Mouse (Mus musculus) urinary bladder, adult 2 months (tissue): ENCODE data around the gene Cdca4. TPM values are rescaled to one million over a fixed set of nuclear protein-coding genes. Genes with fewer than 3 reads are reported as not detected.
"Not testable (repeated sequence)": the region's sequence is repeated elsewhere in the genome, so short reads cannot be mapped to it uniquely, and the experiment has no call there.

ENCODE experiments used
- DNase-seq: peaks from one replicate; pipeline ENCODE4 v3.0.0; 2022; ENCODE audit warnings: low spot score
- polyA plus RNA-seq: library from polyadenylated mRNA; depleted of rRNA; stranded (reverse); fragments of >200 nt; gene quantifications from 2 replicates; pipeline ENCODE4 v1.2.3, GENCODE M21; 2012

Gene Cdca4
- polyA plus RNA-seq, 1 experiment = 22.2 TPM

DNA sequence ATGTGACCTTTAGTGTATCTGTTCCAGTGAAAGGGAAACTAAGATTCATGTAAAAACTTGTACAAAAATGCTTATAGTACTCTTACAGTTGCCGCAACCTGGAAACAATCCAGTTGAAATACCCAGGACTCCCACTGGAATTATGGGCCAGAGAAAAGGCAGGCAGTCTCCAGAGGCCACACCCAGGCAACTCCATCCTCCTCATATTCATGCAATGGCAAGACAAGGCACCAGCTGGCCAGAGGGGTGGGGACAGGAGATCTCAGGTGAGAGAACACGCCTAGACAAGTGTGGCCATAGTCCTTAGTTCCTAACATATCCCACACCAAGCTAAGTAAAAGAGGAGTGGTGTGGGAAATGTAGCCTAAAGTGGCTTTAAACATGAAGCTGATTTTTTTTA lies 6.5 kb downstream of the Cdca4 start:
- no peak for DNase-seq

DNA sequence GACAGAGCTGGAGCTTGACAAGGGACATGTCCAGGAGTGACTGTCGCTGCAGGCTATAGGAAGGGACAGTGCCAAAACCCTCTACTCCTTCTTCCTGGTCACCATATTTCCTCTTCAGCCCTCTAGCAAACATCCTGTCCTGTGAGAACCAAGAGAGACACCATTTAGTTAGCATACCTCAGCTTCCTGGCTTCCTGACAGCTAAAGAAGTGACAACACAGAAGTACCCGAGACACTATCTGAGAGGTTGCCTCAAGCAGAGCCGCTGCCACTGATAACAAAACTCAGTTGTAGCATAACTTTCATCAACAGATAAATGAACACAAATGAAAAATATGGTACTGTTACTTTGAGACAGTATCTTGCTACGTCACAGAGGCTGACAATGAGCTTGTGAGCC lies 7.2 kb downstream of the Cdca4 start:
- DNase-seq = no peak

- DNase-seq = no peak
Measured at GRCm38 (mm10) chr12:112821216-112821615, 8.0 kb downstream of the Cdca4 start.

DNA sequence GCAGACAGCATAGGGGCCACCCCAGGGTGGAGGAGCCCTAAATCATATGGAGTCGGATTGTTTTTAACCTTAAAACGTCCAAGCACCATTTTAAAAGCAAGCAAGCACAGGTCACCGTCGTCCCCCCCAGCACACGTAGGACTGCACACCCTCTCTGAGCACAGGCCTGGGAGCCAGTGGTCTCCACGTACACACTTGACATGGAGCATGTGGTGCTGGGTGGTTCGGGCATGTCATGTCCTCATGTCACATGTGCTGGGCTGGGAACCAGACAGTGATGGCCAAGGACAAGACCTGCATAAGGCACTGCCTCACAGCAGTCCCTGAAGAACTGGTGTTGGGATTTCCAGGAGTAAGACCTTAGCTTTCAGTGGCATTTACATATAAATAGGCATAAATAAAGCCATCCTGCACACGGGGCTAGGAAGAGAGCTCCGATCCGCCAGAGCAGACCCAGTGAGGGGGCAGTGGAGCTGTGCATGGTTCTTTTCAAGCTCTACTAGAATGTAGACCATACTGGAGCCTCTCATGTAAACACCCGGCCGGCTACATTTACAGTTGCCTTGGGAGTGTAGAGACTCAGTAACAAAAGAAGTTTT lies 8.7 kb downstream of the Cdca4 start:
- DNase-seq = no peak

GRCm38 (mm10) chr12:112819057-112819662 lies 10.1 kb downstream of the Cdca4 start:
- DNase-seq = no peak

DNA sequence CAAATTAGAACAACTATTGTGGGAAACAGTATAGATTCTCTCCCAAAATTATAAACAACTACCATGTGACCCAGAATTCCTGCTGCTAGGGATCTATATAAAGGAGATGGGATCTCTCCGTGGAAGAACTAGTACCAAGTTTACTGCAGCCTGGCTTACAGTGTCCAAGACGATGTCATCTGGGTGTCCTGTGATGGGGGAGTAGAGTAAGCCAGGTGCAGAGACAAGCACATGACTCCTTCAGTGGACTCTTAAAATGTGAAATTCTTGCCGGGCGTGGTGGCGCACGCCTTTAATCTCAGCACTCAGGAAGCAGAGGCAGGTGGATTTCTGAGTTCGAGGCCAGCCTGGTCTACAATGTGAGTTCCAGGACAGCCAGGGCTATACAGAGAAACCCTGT lies 12.4 kb downstream of the Cdca4 start:
- not testable (repeated sequence) for DNase-seq

GRCm38 (mm10) chr12:112816294-112816693 lies 12.9 kb downstream of the Cdca4 start:
- peak; percentile 23 for DNase-seq

- peak; percentile 14 for DNase-seq
Measured at GRCm38 (mm10) chr12:112814682-112815470, 14.3 kb downstream of the Cdca4 start.

- peak; percentile 11 for DNase-seq
Measured at GRCm38 (mm10) chr12:112813370-112813769, 15.9 kb downstream of the Cdca4 start.

DNA sequence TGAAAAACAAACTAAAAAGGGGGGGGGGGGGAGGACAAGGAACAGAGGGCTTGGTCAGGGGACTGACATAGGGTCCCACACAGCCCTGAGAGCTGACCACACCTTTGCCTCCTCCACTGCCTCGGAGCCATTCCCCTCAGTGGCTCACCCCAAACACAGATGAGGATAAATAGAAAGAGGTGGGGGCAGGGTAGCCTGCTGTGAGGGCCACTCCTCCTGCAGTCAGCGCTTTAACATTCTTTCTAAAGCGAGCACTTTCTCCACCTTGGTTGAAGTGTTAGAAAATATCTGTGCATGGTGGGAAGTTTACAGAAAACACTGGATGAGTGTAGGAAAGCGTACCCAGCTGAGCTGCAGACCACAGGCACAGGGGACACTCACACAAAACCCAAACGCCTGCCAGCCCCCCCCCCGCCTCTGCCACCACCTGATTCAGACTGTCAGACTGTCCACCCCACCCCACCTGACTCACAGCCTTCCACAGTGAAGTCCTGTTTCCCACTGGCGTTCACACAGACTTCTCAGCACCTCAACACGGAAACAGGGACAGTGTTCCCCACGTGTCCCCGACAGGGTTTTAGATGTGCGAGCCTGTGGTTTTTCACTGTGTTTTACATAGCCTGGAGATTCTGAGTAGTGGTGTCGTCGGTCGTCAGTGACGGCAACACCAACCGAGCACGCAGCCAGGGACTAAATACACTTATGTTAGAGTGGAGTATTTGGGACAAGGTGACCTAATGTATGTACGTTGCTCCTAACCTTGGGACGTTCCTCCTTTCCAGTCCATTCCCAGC lies 18.9 kb downstream of the Cdca4 start:
- no peak for DNase-seq

DNA sequence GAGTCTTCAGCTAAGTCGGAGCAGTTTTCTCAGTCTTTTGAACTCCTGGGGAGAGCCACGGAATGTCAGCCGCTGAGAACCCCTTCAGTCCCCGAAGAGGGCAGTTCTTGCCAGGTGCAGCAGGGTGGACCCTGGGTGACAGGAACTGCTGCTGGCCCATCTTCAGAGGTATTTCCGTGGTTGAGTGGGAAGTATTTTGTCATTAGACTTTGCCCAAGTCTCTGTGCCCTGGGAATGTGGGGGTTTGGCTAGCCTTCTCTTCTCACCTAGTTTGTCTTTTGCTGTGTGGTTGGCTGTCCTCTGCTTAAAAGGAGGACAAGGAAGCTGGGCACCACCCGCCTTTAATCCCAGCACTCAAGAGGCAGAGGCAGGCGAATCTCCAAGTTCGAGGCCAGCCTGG lies 19.6 kb downstream of the Cdca4 start:
- no peak for DNase-seq

DNA sequence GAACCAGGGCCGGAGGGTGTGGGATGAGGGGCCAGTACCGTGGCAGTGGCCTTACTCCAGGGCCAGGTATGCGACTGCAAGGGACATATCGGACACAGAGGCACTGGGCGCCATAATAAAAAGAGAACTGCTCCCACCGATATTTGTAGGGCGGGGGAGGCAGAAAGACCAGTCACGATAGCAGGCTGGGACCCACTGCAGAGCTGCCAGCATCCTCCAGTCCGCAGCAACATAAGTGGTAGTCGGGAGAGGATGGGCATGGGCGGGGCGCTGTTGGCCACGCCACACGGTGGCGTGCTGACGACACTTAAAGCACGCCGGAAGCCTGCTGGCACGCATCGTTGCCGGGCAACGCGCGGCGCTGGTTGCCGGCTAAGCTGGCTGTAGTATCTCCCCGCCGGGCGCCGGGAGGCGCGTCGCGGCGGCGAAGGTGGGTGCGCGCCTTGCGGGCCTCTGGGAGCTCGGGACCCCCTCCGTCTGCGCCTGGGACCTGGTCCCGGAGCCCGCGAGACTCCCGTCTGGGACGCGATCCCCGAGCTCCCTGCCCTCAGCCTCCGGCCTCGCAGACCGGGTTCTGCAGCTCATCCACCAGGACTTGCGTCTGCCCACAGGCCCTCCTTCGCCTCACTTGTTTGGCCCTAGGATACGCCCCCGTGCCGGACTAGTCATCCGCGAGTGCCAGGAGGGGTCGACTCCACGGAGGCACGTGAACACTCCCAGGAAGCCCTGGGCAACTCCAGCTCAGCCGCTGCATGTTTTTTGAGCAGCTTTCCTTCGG lies 20.4 kb downstream of the Cdca4 start, which contains the start of gene Clba1:
Clba1 (plus strand) TSS at position 351 of the 778 bp plus-strand sequence.
- peak; percentile 77 for DNase-seq

DNA sequence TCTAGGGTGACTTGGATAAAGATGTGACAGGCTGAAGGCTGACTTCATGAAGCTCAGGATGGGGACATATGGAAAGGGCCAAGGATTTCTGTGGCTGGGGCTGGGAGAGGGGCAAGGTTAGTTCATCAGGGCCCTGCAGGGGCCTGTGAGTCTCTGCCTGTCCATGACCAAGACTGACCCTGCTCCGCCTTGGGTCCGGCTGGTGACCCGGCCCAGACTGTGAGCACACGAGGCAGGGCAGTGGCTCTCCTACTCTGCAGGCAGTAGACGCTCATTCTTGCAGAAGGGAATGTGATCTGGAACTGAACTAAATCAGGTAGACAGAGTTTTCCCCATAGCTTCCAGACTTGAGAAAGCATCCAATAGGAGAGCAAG lies 21.0 kb downstream of the Cdca4 start:
- no peak for DNase-seq

DNA sequence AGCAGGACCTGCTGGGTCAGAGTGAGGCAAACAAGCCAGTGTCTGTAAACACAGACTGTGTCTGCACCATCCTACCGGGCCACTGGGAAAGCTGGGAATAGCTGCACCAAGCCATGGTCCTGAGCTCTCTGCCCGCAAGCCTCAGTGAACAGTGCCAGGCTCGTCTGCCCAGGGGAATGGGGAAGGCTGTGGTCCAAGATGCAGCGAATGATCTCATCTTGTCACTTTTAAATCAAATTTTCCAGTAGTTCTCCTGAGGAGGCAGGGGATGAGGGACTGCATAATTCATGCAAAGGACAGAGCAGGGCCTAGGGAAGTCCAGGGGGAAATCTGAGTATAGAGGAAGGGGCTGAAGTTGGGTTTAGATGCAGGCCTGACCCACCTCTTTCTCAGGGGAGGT lies 21.4 kb downstream of the Cdca4 start:
- no peak for DNase-seq

DNA sequence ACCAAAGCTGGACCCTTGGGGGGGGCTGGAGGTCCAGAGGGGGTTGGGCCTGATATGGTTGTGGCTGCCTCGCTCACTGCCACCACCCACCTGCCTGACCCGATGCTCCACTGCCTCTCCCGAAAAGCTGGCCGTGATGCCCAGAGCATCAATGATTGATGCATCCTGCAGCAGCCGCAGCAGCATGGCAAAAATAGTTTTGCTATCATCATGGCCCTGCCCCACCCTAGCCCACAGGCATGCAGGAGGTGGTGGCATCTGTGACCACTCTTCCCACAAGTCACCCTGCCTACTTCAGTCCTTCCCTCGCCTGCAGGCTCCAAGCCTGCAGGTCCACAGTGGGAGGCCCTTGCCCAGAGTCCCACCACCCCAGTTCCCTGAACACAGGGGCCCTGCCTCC lies 23.2 kb downstream of the Cdca4 start:
- DNase-seq = no peak

GRCm38 (mm10) chr12:112804046-112804445 lies 25.2 kb downstream of the Cdca4 start:
- no peak for DNase-seq

- no peak for DNase-seq
Measured at GRCm38 (mm10) chr12:112802917-112803316, 26.3 kb downstream of the Cdca4 start.

DNA sequence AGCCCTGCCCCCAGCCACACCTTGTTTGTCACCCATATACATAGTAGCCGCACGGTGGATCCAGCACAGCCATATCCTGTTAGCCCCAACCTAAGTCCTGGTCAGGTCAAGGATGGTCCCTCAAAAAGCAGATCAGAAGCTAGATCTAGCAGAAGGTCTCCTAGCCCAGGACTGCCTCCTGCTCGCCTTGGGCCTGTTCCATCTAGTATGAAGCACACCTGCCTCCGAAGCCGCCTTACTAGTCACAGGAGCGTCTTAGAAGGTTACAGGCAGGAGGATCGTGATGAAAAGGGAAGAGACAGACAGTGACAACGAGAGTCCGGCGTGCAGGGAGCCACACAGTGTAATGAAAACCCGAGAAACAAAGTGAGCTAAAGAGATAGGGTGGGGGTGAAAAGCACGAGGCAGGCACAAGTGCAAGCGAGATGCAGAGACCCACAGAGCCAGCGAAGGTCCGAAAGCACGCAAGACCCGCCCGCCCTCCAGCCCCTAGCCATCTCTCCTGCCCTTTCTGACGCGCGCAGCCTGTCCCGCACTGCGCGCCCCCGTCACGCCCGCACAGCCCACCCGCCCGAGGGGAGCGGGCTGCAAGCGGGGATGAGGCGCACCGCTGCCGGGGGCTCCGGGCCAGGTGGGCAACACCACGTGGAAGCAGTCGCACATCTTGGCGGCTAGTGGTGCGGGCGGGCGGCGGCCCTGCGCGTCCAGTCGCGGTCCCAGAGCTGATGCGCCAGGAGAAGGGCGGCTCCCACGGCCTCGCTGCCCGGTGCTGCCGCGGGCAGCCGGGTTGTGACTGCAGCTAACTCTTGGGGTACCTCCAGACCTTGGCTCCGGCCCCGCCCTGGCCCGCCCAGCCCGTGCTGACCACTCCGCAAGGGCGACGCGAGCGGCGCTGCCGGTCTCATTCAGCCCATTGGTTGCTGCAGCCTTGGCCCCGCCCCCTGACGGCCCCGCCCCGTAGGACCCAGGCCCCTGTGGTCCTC lies 27.1 kb downstream of the Cdca4 start, which contains the start of gene Ahnak2:
Ahnak2 (minus strand) TSS at position 794 of the 983 bp plus-strand sequence.
- no peak for DNase-seq

GRCm38 (mm10) chr12:112800476-112800875 lies 28.7 kb downstream of the Cdca4 start:
- no peak for DNase-seq
